Mouse (Mus musculus) c-Kit-positive CD71-negative TER-119-negative erythroid progenitor cells, embryonic 14.5 days (primary cell): ENCODE measurements around the gene Hist2h3c2.
"Not testable (repeated sequence)": the region's sequence is repeated elsewhere in the genome, so short reads cannot be mapped to it uniquely, and the experiment has no call there.

Experiments used
- DNase-seq: peaks from one replicate; pipeline ENCODE4 v3.0.0-alpha.2; 2013; ENCODE audit warnings: low read depth

Hist2h3c2 gene

GRCm38 (mm10) chr3:96260220-96260619 is 21.3 kb upstream of the Hist2h3c2 start:
- DNase-seq = no peak

- no peak for DNase-seq
Measured at GRCm38 (mm10) chr3:96257190-96257589, 18.3 kb upstream of the Hist2h3c2 start.

- DNase-seq = no peak
Measured at GRCm38 (mm10) chr3:96255926-96256593, 17.1 kb upstream of the Hist2h3c2 start.

- no peak for DNase-seq
Measured at GRCm38 (mm10) chr3:96254683-96255355, 15.9 kb upstream of the Hist2h3c2 start.

GRCm38 (mm10) chr3:96251787-96252186 is 12.9 kb upstream of the Hist2h3c2 start:
- DNase-seq = no peak

- no peak for DNase-seq
Measured at GRCm38 (mm10) chr3:96250890-96251289, 12.0 kb upstream of the Hist2h3c2 start.

- DNase-seq = no peak
Measured at GRCm38 (mm10) chr3:96249034-96249345, 10.1 kb upstream of the Hist2h3c2 start.

- DNase-seq = no peak
Measured at GRCm38 (mm10) chr3:96248141-96249033, 9.5 kb upstream of the Hist2h3c2 start.

GRCm38 (mm10) chr3:96247356-96248140 is 8.6 kb upstream of the Hist2h3c2 start:
- no peak for DNase-seq

- DNase-seq = not testable (repeated sequence)
Measured at GRCm38 (mm10) chr3:96246427-96246856, 7.5 kb upstream of the Hist2h3c2 start, which contains the start of gene Hist2h3c1. TSS of gene Hist2h3c1 (plus strand) at chr3:96246685.

GRCm38 (mm10) chr3:96246018-96246417 is 7.1 kb upstream of the Hist2h3c2 start:
- DNase-seq = not testable (repeated sequence)

- not testable (repeated sequence) for DNase-seq
Measured at GRCm38 (mm10) chr3:96245003-96245886, 6.3 kb upstream of the Hist2h3c2 start, which contains the start of gene Hist2h2aa1. TSS of gene Hist2h2aa1 (plus strand) at chr3:96245497.

- no peak for DNase-seq
Measured at GRCm38 (mm10) chr3:96243921-96244572, 5.1 kb upstream of the Hist2h3c2 start.

GRCm38 (mm10) chr3:96240799-96241197 is 1.9 kb upstream of the Hist2h3c2 start:
- no peak for DNase-seq

GRCm38 (mm10) chr3:96239949-96240798 is 1.2 kb upstream of the Hist2h3c2 start, which contains the start of gene Hist2h2aa2:
TSS of gene Hist2h2aa2 (minus strand) at chr3:96240276.
- not testable (repeated sequence) for DNase-seq

- DNase-seq = no peak
Measured at GRCm38 (mm10) chr3:96237904-96238511, 919 bp downstream of the Hist2h3c2 start.

- no peak for DNase-seq
Measured at GRCm38 (mm10) chr3:96237335-96237903, 1.5 kb downstream of the Hist2h3c2 start.

- no peak for DNase-seq
Measured at GRCm38 (mm10) chr3:96236834-96237334, 2.0 kb downstream of the Hist2h3c2 start.
